Mouse (Mus musculus) activated CD4-positive, CD25-positive, alpha-beta regulatory T cell, adult 4 months (primary cell): ENCODE results near the gene A830031A19Rik. TPM values are rescaled to one million over a fixed set of nuclear protein-coding genes. Genes with fewer than 3 reads are reported as not detected.

Source experiments
- ATAC-seq: one replicate; pipeline ENCODE4 v1.8.0; 2017
- polyA plus RNA-seq, 2 experiments: library from polyadenylated mRNA; unstranded; fragments of 100-300 nt; shearing (Covaris generic); gene quantifications; one replicate each; pipeline ENCODE4 v1.2.1; 2017

Gene A830031A19Rik
- not detected for polyA plus RNA-seq

GRCm38 (mm10) chr11:24074634-24075104, at the start of gene A830031A19Rik:
A830031A19Rik (minus strand) TSS chr11:24075054.
- ATAC-seq, result no peak

- no peak for ATAC-seq
Measured at GRCm38 (mm10) chr11:24123991-24124390, 49.1 kb upstream of the A830031A19Rik start.

DNA sequence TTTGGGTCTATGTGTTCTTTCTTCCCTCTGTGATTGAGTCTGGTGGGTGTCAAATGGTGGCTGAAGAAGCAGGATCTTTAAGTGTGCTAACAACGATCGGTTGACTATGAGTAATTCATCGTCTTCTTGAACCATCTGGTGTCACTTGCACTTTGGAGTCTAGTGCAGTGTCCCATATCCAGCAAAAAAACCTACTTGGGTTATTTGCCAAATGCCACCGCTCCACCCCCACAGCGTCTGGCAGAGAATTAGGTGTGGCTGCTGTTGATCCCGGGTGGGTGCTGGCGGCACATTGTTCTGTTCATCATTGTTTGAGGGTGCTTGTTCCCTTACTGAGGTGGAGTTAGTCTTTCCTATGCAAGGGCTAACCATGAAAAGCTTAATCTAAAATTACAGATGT, 48.0 kb upstream of the A830031A19Rik start:
- no peak for ATAC-seq

DNA sequence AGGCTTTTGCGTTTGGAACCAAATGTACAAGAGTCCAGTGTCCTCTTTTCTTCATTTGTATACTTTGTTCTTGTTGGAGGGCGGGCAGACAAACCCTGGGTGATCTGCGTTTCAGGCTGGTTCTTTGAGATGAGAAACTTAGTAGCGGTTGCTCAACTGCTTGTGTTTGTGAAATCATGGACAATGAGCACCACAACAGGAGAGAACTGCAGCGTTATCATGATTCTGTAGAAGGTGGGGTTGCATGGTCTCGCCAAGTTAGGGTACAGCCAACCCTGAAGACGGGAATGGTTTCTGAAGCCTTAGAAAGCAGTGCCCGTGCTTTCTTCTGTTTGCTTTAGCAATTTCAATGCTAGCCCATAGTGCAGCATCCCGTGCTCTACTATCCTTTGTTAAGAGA, 46.3 kb upstream of the A830031A19Rik start:
- no peak for ATAC-seq

GRCm38 (mm10) chr11:24116582-24117318, 41.9 kb upstream of the A830031A19Rik start:
- ATAC-seq, result no peak

GRCm38 (mm10) chr11:24116041-24116440, 41.2 kb upstream of the A830031A19Rik start:
- ATAC-seq, result no peak

DNA sequence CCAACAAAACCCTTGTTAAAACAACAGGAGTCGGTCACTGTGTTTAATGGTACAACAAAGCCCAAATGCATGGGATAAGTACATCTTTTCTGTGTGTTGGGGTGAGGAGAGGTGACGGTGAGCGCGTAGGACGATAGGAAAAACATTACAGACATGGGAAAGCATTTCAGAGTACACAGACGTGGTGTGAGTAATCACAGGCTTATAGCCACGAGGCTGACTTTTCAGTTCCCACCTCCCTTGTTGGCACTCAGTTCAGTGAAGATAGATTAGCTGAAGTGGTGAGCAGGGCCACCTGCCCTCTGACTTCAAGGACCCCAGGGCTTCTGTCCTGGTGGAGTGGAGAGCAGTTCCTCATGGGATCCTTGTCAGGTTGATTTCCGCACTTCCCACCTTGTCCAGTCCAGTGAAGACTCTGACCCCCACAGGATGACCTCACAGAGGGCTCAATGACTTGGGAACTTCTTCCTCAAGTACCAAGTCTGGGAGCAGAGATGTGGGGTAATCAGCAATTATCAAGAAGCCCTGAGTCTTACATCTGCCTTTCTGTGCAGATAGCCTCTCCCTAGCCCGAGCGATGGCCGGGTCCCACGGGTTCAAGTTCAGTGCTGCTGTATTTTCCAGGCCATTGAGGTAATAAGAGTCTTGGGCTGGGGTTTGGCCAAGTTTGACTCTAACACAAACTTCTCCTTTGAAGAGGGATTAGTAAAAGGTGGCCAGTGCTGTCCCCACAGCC, 40.3 kb upstream of the A830031A19Rik start:
- no peak for ATAC-seq

DNA sequence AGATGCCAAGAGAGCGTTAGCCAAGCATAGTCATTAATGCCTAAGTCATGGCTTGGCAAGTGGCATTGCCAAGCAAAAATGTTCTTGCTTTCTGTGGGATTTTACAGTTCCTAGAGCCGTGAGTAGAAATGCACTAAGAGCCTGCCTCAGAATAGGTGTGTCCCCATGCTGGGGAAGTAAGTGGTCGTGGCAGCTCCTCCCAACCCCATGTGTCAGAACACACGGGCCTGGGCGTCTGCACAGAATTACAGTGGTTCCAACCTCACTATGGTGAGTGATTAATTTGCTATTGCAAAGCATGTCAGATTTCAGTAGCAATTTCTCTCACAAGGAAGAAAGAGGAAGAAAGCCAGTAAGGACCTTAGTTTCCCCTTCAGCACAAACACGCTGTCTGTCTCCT, 36.9 kb upstream of the A830031A19Rik start:
- ATAC-seq, result no peak

GRCm38 (mm10) chr11:24110113-24110512, 35.3 kb upstream of the A830031A19Rik start:
- ATAC-seq, result no peak

- no peak for ATAC-seq
Measured at GRCm38 (mm10) chr11:24109388-24109787, 34.5 kb upstream of the A830031A19Rik start.

DNA sequence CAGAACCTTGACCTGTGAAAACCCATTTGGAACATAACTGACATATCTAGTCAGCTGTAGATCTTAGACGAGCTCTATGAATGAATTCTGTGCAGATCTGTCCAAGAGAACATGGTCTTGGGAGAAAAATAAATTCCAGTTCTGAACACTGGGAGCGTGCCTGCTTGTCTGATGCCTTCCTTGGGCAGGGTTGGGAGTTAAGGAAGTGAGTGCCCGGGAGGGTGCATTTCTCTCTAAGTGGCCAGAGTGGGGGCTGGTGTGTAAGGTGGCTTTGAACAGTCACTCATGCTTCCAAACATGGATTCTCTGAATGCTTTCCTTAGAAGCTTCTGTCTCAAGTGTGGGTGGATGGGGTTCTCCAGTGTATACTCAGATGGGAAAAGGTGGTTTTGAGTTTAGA, 34.1 kb upstream of the A830031A19Rik start:
- ATAC-seq, result no peak

DNA sequence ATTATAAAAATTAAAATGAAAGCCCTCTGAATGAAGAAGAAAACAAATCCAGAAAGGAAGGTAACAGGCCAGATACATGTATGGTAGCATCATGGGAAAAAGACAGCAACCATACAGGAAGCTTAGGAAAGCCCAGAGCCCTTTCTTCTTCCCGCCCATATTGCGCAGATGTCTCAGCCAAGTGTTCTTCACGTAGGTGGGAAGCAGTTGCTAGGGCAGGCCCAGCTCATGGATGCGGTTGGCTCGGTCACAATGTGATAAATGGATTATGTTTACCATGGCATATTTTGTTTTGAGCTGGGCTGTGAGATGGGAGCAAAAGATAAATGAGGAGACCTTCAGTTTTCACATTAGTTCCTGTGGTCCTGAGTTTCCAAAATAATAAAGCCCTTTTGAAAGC, 32.6 kb upstream of the A830031A19Rik start:
- ATAC-seq, result no peak

DNA sequence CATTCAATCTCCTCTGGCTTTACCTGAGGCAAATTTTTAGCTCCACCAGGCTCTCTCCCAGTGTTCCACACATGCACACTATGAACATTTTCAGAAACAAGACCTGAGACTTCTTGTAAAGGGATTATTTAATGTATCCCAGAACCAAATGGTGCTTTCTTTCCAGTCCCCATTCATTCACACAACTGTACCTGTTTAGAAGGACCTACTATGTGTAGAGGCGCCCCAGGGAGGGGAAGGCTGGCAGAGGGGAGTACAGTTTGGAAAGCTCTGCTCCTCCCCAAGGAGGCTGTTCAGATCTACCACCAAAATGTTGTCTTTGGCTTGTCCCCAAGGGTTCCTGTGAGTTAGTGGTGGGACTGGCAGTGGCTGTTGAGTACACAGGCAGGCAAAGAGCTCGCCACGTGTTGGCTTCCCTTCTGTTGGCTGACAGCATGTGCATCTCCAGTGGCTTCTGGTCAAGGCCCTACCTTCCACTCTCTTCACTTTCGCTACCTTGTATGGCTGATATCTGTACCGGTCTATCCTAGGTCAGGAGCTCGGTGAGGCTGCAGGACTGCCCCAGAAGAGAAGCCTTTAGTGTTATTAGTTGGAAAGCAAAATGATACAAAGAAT, 28.4 kb upstream of the A830031A19Rik start:
- no peak for ATAC-seq

DNA sequence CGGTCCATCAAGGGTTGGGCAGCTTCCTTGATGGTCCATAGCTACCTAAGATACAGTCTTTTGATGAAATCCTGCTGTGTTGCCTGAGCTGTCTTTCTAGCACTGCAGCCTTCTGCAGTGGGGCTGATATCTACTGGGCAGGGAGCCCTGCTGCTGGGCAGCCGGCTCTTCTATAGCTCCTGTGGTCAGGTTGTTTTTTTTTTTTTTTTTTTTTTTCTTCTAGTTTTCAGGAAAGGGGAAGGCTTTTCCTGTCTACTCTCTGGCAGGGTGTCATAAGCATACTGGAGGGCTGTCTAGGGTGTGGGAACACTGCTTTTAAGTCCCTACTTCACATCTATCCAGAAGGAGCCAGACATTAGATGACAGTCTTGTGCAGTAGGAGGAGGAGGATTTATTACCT, 27.5 kb upstream of the A830031A19Rik start:
- ATAC-seq, result no peak

- no peak for ATAC-seq
Measured at GRCm38 (mm10) chr11:24101625-24102024, 26.8 kb upstream of the A830031A19Rik start.

DNA sequence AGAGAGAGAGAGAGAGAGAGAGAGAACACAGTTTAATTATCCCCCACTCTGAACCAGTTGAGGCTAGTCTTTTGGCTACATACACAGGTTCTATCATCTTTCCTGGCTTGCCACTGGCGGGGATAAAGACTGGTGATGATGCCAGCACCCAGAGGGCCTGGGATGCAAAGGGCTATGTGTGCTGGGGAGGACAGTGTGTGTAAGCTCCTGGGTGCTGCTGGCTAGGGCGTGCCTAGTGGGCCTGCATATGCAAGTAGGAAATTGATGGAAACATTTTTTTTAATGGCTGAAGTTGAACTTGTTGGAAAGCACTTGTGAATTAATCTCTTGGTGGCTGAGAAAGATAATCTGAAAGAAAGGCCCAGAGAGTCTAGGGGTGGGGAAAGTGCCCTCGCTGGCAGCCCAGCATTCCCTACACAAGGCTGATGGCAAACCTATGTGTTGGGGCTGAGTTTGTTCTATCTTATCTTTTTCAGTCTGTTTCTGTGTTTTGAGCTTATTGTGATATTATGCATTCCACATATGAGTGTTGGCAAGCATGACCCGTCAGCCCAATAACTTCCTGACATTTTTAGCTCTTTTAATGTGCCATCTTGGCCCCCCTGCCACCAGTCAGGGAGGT, 25.7 kb upstream of the A830031A19Rik start:
- ATAC-seq, result no peak

DNA sequence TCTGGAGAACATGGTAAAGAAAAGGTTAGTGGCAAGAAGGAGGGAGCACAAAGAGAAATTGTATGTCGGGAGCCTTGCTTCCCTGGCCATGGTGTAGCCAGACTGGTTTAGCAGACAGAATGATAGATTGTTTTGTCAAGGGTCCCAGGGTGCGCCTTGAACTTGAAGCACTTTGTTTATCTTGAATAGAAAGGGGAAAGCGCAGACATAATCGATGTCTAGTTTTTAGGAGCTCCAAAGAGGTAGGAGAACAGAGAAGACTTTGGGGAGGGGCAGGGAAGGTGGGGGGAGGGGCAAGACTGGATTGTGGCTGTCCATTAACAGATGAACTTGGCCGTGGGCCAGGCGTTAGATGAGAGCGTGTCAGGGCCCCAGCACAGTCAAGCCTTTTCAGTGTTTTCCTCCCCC, 25.0 kb upstream of the A830031A19Rik start:
- no peak for ATAC-seq

- ATAC-seq, result no peak
Measured at GRCm38 (mm10) chr11:24099215-24099614, 24.4 kb upstream of the A830031A19Rik start.

DNA sequence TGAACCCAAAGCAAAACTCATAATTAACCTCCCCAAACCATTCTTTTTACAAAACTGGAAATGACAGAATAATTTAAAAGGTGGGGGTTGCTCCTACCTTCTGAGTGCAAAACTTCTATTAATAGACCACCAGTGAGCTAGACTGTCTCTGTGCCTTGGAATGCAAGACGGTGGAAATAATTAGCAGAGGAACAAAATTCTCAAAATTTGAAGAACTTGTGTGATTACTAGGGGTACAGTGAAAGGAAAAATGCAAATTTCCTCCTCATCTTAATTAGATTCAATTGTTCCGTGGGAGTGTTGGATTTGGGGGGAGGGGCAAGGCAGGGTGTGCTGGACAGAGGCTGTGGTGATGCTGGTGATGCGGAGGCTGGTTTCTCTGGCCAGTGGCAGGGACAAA, 23.8 kb upstream of the A830031A19Rik start:
- ATAC-seq, result no peak

- no peak for ATAC-seq
Measured at GRCm38 (mm10) chr11:24098069-24098468, 23.2 kb upstream of the A830031A19Rik start.

GRCm38 (mm10) chr11:24097026-24097425, 22.2 kb upstream of the A830031A19Rik start:
- ATAC-seq, result no peak

DNA sequence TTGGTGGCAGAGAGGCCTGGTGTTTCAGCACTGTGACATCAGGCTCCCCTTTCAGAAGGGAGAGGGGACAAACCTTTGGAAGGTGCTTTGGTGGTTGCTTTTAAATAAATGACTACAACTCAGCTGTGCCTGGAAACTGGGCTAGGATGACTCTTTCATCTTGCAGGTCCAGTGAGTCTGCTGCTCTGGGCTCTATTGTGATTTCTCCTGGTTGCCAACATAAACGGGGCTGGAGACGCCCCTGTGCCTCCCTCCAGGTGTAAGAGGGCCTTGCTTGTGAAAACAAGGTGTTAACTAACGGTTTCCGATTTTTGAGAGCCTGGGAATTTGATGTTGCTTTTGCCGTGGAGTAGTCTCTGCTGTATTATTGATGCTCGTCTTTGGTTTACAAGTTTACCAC, 21.6 kb upstream of the A830031A19Rik start:
- no peak for ATAC-seq
